Mouse (Mus musculus): ENCODE measurements around the gene Rnf114.

DNA sequence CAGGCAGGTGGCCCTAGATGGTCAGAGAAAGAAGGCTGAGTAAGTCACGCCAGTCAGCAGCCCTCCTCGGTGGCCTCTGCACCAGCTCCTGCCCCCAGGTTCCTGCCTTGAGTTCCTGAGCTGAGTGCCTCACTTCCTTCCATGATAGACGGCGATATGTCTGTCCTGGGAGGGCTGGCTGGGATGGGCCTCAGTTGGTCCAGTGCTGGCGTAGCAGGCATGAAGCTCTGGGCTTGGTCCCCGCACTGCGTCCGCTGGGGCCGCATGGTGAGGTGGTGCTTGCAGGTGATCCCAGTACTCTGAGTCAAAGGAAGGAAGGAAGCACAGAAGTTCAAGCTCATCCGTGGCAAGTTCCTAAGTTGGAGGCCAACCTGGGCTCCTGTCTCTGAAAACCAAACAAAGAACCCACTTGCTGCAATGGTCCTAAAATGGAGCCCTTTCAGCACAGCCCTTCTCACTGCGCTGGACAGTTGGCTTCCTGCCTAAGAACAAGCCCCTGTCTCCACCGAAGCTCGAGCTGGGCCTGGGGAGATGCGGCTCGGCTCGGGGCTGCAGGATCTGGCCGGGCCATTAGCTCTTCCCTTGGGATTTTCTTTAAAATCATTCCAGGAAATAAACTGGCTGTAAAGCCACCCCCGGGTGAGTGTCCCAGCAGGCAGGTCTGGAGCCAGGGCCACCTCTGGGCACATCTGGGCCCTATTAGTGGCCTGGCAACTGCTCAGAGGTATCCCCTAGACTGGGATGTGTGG is 54.2 kb downstream of the Rnf114 start:
- TF ChIP-seq CTCF (IDR thresholded peaks at IDR 0.05; ENCODE audit: borderline replicate concordance, extremely low read depth, insufficient read depth, insufficient read length): no peak
- TF ChIP-seq POLR2A (IDR thresholded peaks at IDR 0.05; ENCODE audit: borderline replicate concordance, extremely low read depth, insufficient read depth, insufficient read length, poor library complexity, severe bottlenecking): no peak

Measured in brain, embryonic 14.5 days (tissue).